Mouse (Mus musculus) neutrophil, adult 65 days (primary cell): ENCODE results near the gene Gphb5. TPM values are rescaled to one million over a fixed set of nuclear protein-coding genes. Genes with fewer than 3 reads are reported as not detected.

Experiments used
- total RNA-seq: library from RNA; stranded (reverse); gene quantifications from 2 replicates; pipeline ENCODE4 v1.2.4, GENCODE M21; 2023

Gphb5 gene
- not detected in 2 replicates for total RNA-seq

GRCm38 (mm10) chr12:75416681-75417080 lies at the start of gene Gphb5:
Gphb5 (minus strand) TSS chr12:75416781.

Other genes starting within 250 kb of the Gphb5 start
- not detected in 2 replicates for gene Kcnh5, start 239.4 kb downstream of the Gphb5 start, total RNA-seq
- gene Rhoj, start 108.5 kb downstream of the Gphb5 start, total RNA-seq, result not detected in 2 replicates
- gene Ppp2r5e, start 179.5 kb upstream of the Gphb5 start, total RNA-seq, result 36.6 and 44.5 TPM in 2 replicates